Mouse (Mus musculus): ENCODE measurements at regions not wholly inside any gene's neighbourhood (a gene's known extent, or its start where the extent isn't known, plus 50 kb on each side); places are given as distances from the start of the nearest gene placed in this dataset.

- TF ChIP-seq POLR2A (IDR thresholded peaks at IDR 0.05; ENCODE audit: insufficient read depth, low read depth, low read length) (no peak), CTCF (IDR thresholded peaks at IDR 0.05) (no peak), EP300 (IDR thresholded peaks at IDR 0.05; ENCODE audit: insufficient read depth, low read depth, low read length) (no peak)
These were observed 537.0 kb downstream of the Gja1 start for GRCm38 (mm10) chr10:56914103-56914502.
